Mouse (Mus musculus): ENCODE data around the gene Kiss1r. TPM values are rescaled to one million over a fixed set of nuclear protein-coding genes. Genes with fewer than 3 reads are reported as not detected.

The Kiss1r gene
- polyA plus RNA-seq, 1 experiment from 2014 or later, result 0.52 TPM

DNA sequence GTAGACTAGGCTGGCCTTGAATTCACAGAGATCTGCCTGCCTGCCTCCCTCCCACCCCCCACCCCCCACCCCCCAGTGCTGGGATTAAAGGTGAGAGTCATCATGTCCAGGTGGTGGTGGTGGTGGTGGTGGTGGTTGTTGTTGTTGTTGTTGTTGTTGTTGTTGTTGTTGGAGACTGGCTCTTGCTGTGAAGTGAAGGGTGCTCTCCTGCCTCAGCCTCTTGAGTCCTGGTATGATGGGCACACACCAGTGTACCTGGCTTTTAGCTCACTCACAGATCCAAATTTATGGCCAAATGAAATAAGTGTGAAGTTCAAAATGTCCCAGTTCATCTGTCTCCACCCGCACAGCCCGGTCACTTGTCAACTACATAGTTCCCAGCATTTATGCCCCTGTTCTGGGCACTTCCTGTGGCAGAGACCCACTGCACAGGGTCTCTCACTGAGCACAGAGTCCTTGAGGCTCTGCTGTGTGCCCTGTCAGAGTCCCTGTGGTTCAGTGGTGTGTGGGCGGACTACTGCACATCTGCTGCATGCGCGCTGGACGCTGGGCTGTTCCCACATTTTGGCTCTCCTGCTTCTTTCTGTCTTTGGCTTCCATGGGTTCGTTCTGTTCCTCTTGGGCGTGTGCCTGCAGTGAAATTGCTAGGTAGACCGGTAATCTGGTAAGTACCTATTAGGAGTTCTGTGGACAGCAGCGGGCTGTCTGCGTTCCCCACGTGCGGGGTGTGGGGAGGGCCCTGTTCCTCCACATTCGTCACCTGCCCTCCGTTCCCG lies 18.2 kb downstream of the Kiss1r start:
- Histone ChIP-seq H3K9me3 (no peaks in the 10 kb centered on the region), H3K36me3 (peaks cover 37% of the 10 kb centered on the region), H3K4me3 (replicated peaks) (no peak overlapping the region), H3K27me3 (replicated peaks) (no peaks in the 10 kb centered on the region), H3K4me2 (replicated peaks) (no peak overlapping the region), H3K4me1 (replicated peaks) (peaks cover 73% of the 10 kb centered on the region), H3K9ac (no peak overlapping the region), H3K27ac (peak overlapping the region; percentile 34; the same call in 1 of the 2 replicates)
- ATAC-seq, result no peak
- 86% methylated on average over 16 of the region's 16 CpGs for WGBS

GRCm38 (mm10) chr10:79936284-79936910 lies 19.6 kb downstream of the Kiss1r start:
- peak overlapping the region; percentile 30 for H3K4me2 ChIP-seq (replicated peaks)
- H3K9me3 ChIP-seq, result no peaks in the 10 kb centered on the region
- peak overlapping the region; percentile 65 for H3K27ac ChIP-seq
- peaks cover 28% of the 10 kb centered on the region for H3K36me3 ChIP-seq
- H3K9ac ChIP-seq, result 0 out of 2 replicates have a peak overlapping the region, but pooled peaks have one; percentile 14
- no peak overlapping the region for H3K4me3 ChIP-seq (replicated peaks)
- peak; percentile 4; the same call in 1 of the 2 replicates for ATAC-seq
- H3K4me1 ChIP-seq (replicated peaks), result peaks cover 67% of the 10 kb centered on the region
- 55% methylated on average over 10 of the region's 10 CpGs for WGBS
- no peaks in the 10 kb centered on the region for H3K27me3 ChIP-seq (replicated peaks)

- H3K9me3 ChIP-seq, result no peaks in the 10 kb centered on the region
- H3K9ac ChIP-seq, result 0 out of 2 replicates have a peak overlapping the region, but pooled peaks have one; percentile 14
- H3K27me3 ChIP-seq (replicated peaks), result no peaks in the 10 kb centered on the region
- ATAC-seq, result peak; percentile 46
- H3K4me2 ChIP-seq (replicated peaks), result peak overlapping the region; percentile 30
- H3K36me3 ChIP-seq, result peaks cover 27% of the 10 kb centered on the region
- peaks cover 61% of the 10 kb centered on the region for H3K4me1 ChIP-seq (replicated peaks)
- H3K4me3 ChIP-seq (replicated peaks), result no peak overlapping the region
- WGBS, result 57% methylated on average over 27 of the region's 27 CpGs
- H3K27ac ChIP-seq, result peak overlapping the region; percentile 65
These were observed 20.2 kb downstream of the Kiss1r start for GRCm38 (mm10) chr10:79936911-79937441.

- H3K9me3 ChIP-seq, result no peaks in the 10 kb centered on the region
- H3K36me3 ChIP-seq, result peaks cover 22% of the 10 kb centered on the region
- WGBS, result 70% methylated on average over 11 of the region's 11 CpGs
- H3K27me3 ChIP-seq (replicated peaks), result no peaks in the 10 kb centered on the region
- H3K27ac ChIP-seq, result no peak overlapping the region
- no peak overlapping the region for H3K4me3 ChIP-seq (replicated peaks)
- H3K4me1 ChIP-seq (replicated peaks), result peaks cover 51% of the 10 kb centered on the region
- no peak for ATAC-seq
- H3K9ac ChIP-seq, result no peak overlapping the region
- no peak overlapping the region for H3K4me2 ChIP-seq (replicated peaks)
These were observed 21.2 kb downstream of the Kiss1r start for GRCm38 (mm10) chr10:79937775-79938526.

DNA sequence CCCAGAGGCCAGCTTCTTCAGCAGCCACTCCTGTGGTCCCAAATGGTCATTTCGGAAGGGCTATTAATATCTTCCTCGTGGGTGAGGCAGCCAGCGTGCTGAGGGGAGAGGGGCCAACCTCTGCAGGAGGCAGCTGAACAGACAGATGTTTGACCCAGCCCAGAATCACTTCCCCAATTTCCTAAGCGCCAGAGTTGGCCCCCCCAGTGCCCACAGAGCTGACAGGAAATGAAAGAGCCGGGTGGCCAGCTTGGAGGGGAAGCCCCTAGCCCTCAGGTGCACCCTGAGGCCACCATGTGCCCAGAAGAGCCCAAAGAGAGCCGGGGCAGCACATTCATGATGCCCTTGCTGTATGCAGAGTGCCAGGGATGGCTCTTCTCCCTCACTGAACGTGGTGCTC lies 24.0 kb downstream of the Kiss1r start:
- Histone ChIP-seq H3K4me2 (replicated peaks) (no peak overlapping the region), H3K9ac (no peak overlapping the region), H3K4me1 (replicated peaks) (peaks cover 41% of the 10 kb centered on the region), H3K36me3 (peaks cover 18% of the 10 kb centered on the region), H3K27me3 (replicated peaks) (no peaks in the 10 kb centered on the region), H3K9me3 (no peaks in the 10 kb centered on the region), H3K4me3 (replicated peaks) (no peak overlapping the region), H3K27ac (peak overlapping the region; percentile 11; the same call in 1 of the 2 replicates)
- ATAC-seq, result no peak
- WGBS, result 64% methylated on average over 7 of the region's 7 CpGs

DNA sequence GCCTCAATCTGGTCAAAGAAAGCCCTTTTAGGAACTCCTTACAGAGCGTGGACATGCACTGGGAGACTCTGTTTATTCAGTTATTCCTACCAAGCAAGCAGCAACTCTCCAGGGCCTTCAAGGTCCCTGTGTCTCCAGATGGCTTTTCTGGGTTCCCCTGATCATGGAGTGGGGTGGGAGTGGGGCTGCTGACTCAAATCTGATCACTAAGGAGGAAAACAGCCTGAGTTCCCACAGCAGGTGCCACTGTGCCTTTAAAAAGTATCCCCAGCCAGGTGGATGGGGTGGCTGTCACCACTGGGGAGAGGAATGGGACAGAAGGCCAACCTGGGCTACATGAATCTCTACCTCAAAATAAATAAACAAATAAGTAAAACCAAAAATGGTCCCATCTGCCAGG lies 26.2 kb downstream of the Kiss1r start:
- ATAC-seq, result peak; percentile 0; the same call in 1 of the 2 replicates
- 63% methylated on average over 1 of the region's 1 CpGs for WGBS
- no peaks in the 10 kb centered on the region for H3K9me3 ChIP-seq
- no peak overlapping the region for H3K4me3 ChIP-seq (replicated peaks)
- no peaks in the 10 kb centered on the region for H3K27me3 ChIP-seq (replicated peaks)
- peaks cover 12% of the 10 kb centered on the region; the same call in 1 of the 2 replicates for H3K36me3 ChIP-seq
- no peak overlapping the region; the same call in 1 of the 2 replicates for H3K4me2 ChIP-seq (replicated peaks)
- peak overlapping the region; percentile 92 for H3K27ac ChIP-seq
- peaks cover 41% of the 10 kb centered on the region for H3K4me1 ChIP-seq (replicated peaks)
- 0 out of 2 replicates have a peak overlapping the region, but pooled peaks have one; percentile 15 for H3K9ac ChIP-seq

DNA sequence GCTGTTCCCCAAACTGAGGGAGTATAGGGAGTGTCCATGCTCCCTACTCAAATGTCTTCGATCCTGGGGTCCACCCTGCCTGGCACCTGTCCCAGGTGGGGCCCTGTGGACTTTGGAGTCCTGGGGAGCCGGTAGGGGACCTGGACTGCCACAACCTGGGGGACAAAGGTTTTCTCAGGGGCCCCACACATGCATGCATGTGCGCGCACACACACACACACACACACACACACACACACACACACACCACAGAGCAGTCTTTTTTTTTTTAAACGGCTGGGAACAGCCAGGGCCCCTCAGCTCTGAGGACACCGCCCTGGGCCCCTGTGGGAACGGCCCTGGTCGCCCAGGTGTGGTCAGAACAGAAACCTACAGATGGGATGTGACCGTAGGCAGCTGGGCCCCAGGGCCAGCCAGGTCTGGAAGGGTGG lies 26.7 kb downstream of the Kiss1r start:
- H3K4me1 ChIP-seq (replicated peaks), result peaks cover 37% of the 10 kb centered on the region
- no peak overlapping the region for H3K9ac ChIP-seq
- H3K27me3 ChIP-seq (replicated peaks), result no peaks in the 10 kb centered on the region
- WGBS, result 40% methylated on average over 9 of the region's 9 CpGs
- H3K9me3 ChIP-seq, result no peaks in the 10 kb centered on the region
- no peak overlapping the region for H3K4me3 ChIP-seq (replicated peaks)
- 0 out of 2 replicates have a peak, but pooled peaks cover 10% of the 10 kb centered on the region for H3K36me3 ChIP-seq
- H3K4me2 ChIP-seq (replicated peaks), result peak overlapping the region; percentile 49
- ATAC-seq, result peak; percentile 85
- H3K27ac ChIP-seq, result peak overlapping the region; percentile 92

GRCm38 (mm10) chr10:79945507-79946234 lies 28.9 kb downstream of the Kiss1r start:
- 25% methylated on average over 16 of the region's 16 CpGs for WGBS
- Histone ChIP-seq H3K9ac (peak overlapping the region; percentile 36), H3K27ac (peak overlapping the region; percentile 92), H3K27me3 (replicated peaks) (no peaks in the 10 kb centered on the region), H3K4me2 (replicated peaks) (peak overlapping the region; percentile 49), H3K4me3 (replicated peaks) (peak overlapping the region; percentile 22; the same call in 1 of the 2 replicates), H3K36me3 (peaks cover 27% of the 10 kb centered on the region), H3K9me3 (no peaks in the 10 kb centered on the region), H3K4me1 (replicated peaks) (peaks cover 36% of the 10 kb centered on the region)
- peak; percentile 26; the same call in 1 of the 2 replicates for ATAC-seq

- peak overlapping the region; percentile 22 for H3K4me3 ChIP-seq (replicated peaks)
- no peaks in the 10 kb centered on the region for H3K9me3 ChIP-seq
- ATAC-seq, result peak; percentile 56
- H3K36me3 ChIP-seq, result peaks cover 35% of the 10 kb centered on the region
- H3K4me2 ChIP-seq (replicated peaks), result peak overlapping the region; percentile 49
- H3K4me1 ChIP-seq (replicated peaks), result peaks cover 36% of the 10 kb centered on the region
- whole genome bisulfite sequencing, result 8% methylated on average over 7 of the region's 7 CpGs
- no peaks in the 10 kb centered on the region for H3K27me3 ChIP-seq (replicated peaks)
- peak overlapping the region; percentile 31; the same call in 1 of the 2 replicates for H3K9ac ChIP-seq
- peak overlapping the region; percentile 92 for H3K27ac ChIP-seq
These were observed 30.1 kb downstream of the Kiss1r start for GRCm38 (mm10) chr10:79946752-79947322.

DNA sequence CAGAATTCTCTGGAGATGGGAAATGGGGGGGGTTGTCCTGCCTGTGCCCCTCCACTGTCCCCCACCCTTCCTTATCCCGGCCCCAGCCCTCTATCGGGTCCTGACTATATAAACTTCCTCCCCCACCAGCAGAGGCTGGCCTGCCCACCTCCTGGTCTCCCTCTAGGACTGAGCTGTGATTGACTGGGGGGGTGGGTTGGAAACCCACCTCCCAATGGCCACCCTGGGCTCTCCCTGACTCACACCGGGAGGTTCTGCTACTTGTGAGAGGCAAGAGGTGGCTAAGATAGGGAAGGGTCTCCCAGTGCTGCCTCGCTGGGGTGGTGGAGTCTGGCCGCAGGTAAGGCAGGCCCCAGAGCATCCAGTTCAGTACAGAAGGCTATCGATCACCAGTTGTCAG lies 30.7 kb downstream of the Kiss1r start:
- H3K36me3 ChIP-seq, result peaks cover 32% of the 10 kb centered on the region
- 63% methylated on average over 6 of the region's 6 CpGs for WGBS
- H3K27ac ChIP-seq, result peak overlapping the region; percentile 92
- 0 out of 2 replicates have a peak overlapping the region, but pooled peaks have one; percentile 31 for H3K9ac ChIP-seq
- peak overlapping the region; percentile 49 for H3K4me2 ChIP-seq (replicated peaks)
- H3K4me1 ChIP-seq (replicated peaks), result peaks cover 36% of the 10 kb centered on the region
- H3K4me3 ChIP-seq (replicated peaks), result peak overlapping the region; percentile 22; the same call in 1 of the 2 replicates
- ATAC-seq, result no peak
- H3K27me3 ChIP-seq (replicated peaks), result no peaks in the 10 kb centered on the region
- H3K9me3 ChIP-seq, result no peaks in the 10 kb centered on the region

- H3K4me1 ChIP-seq (replicated peaks), result peaks cover 30% of the 10 kb centered on the region
- peaks cover 34% of the 10 kb centered on the region for H3K36me3 ChIP-seq
- no peak overlapping the region for H3K9ac ChIP-seq
- H3K27me3 ChIP-seq (replicated peaks), result no peaks in the 10 kb centered on the region
- no peaks in the 10 kb centered on the region for H3K9me3 ChIP-seq
- WGBS, result 63% methylated on average over 4 of the region's 4 CpGs
- H3K4me3 ChIP-seq (replicated peaks), result no peak overlapping the region
- H3K4me2 ChIP-seq (replicated peaks), result no peak overlapping the region
- ATAC-seq, result no peak
- no peak overlapping the region for H3K27ac ChIP-seq
These were observed 33.1 kb downstream of the Kiss1r start for GRCm38 (mm10) chr10:79949873-79950272.
